Mouse (Mus musculus): ENCODE results near the gene Dapk1.

GRCm38 (mm10) chr13:60573971-60574370 lies 27.8 kb upstream of the Dapk1 start:
- TF ChIP-seq POLR2A (IDR thresholded peaks at IDR 0.05; ENCODE audit: low read depth, low read length) (no peak), CTCF (IDR thresholded peaks at IDR 0.05; ENCODE audit: extremely low read depth, insufficient read depth, insufficient read length, insufficient replicate concordance) (no peak)

All from spleen, adult 2 months (tissue).